Mouse (Mus musculus) retina, embryonic 14.5 days (tissue): ENCODE measurements around the gene Fcgr2b.
A peak's percentile ranks its signal among the peaks of the same experiment; 100 is the strongest.
"Not testable (repeated sequence)": the region's sequence is repeated elsewhere in the genome, so short reads cannot be mapped to it uniquely, and the experiment has no call there.

ENCODE experiments used
- DNase-seq: peaks from one replicate; pipeline ENCODE4 v3.0.0-alpha.2; 2015; ENCODE audit warnings: low spot score

Gene Fcgr2b

GRCm38 (mm10) chr1:170976447-170976846, at the start of gene Fcgr2b:
TSS of gene Fcgr2b (minus strand) at chr1:170976547.
- no peak for DNase-seq

GRCm38 (mm10) chr1:171019311-171019950, 43.1 kb upstream of the Fcgr2b start:
- no peak for DNase-seq

- DNase-seq = no peak
These were observed 42.4 kb upstream of the Fcgr2b start, which contains the start of gene Fcgr4 for GRCm38 (mm10) chr1:171018737-171019136. TSS of gene Fcgr4 (plus strand) at chr1:171018920.

GRCm38 (mm10) chr1:171017468-171018158, 41.3 kb upstream of the Fcgr2b start:
- DNase-seq = no peak

GRCm38 (mm10) chr1:171016676-171017356, 40.5 kb upstream of the Fcgr2b start:
- no peak for DNase-seq

- DNase-seq = no peak
These were observed 35.4 kb upstream of the Fcgr2b start for GRCm38 (mm10) chr1:171011733-171012132.

GRCm38 (mm10) chr1:171006905-171007304, 30.6 kb upstream of the Fcgr2b start:
- DNase-seq = no peak

GRCm38 (mm10) chr1:171006335-171006734, 30.0 kb upstream of the Fcgr2b start:
- DNase-seq = no peak

GRCm38 (mm10) chr1:171005586-171005985, 29.2 kb upstream of the Fcgr2b start:
- DNase-seq = no peak

GRCm38 (mm10) chr1:171005081-171005480, 28.7 kb upstream of the Fcgr2b start:
- no peak for DNase-seq

- no peak for DNase-seq
These were observed 23.5 kb upstream of the Fcgr2b start for GRCm38 (mm10) chr1:170999811-171000210.

GRCm38 (mm10) chr1:170997756-170998655, 21.7 kb upstream of the Fcgr2b start:
- peak; percentile 41 for DNase-seq

- peak; percentile 83 for DNase-seq
These were observed 20.4 kb upstream of the Fcgr2b start for GRCm38 (mm10) chr1:170996753-170997152.

- DNase-seq = no peak
These were observed 19.7 kb upstream of the Fcgr2b start for GRCm38 (mm10) chr1:170996034-170996433.

GRCm38 (mm10) chr1:170992550-170992949, 16.2 kb upstream of the Fcgr2b start:
- peak; percentile 54 for DNase-seq

GRCm38 (mm10) chr1:170989656-170990055, 13.3 kb upstream of the Fcgr2b start:
- DNase-seq = no peak

GRCm38 (mm10) chr1:170985861-170986260, 9.5 kb upstream of the Fcgr2b start:
- no peak for DNase-seq

GRCm38 (mm10) chr1:170985092-170985491, 8.7 kb upstream of the Fcgr2b start:
- no peak for DNase-seq

GRCm38 (mm10) chr1:170983066-170983465, 6.7 kb upstream of the Fcgr2b start:
- DNase-seq = no peak

GRCm38 (mm10) chr1:170982301-170982700, 6.0 kb upstream of the Fcgr2b start:
- DNase-seq = no peak

GRCm38 (mm10) chr1:170981679-170982078, 5.3 kb upstream of the Fcgr2b start:
- not testable (repeated sequence) for DNase-seq

GRCm38 (mm10) chr1:170978601-170979000, 2.3 kb upstream of the Fcgr2b start:
- DNase-seq = no peak
